Mouse (Mus musculus): ENCODE measurements around the gene Ppbp. TPM values are rescaled to one million over a fixed set of nuclear protein-coding genes. Genes with fewer than 3 reads are reported as not detected.

The Ppbp gene
- not detected for polyA plus RNA-seq (2015; fragmentation: Illumina TruSeq; extraction: RNeasy Lipid Tissue Mini Kit (QIAGEN cat#74804); ENCODE audit: low read depth, low replicate concordance)

GRCm38 (mm10) chr5:90768218-90768617, at the start of gene Ppbp:
Ppbp (plus strand) TSS chr5:90768518.

DNA sequence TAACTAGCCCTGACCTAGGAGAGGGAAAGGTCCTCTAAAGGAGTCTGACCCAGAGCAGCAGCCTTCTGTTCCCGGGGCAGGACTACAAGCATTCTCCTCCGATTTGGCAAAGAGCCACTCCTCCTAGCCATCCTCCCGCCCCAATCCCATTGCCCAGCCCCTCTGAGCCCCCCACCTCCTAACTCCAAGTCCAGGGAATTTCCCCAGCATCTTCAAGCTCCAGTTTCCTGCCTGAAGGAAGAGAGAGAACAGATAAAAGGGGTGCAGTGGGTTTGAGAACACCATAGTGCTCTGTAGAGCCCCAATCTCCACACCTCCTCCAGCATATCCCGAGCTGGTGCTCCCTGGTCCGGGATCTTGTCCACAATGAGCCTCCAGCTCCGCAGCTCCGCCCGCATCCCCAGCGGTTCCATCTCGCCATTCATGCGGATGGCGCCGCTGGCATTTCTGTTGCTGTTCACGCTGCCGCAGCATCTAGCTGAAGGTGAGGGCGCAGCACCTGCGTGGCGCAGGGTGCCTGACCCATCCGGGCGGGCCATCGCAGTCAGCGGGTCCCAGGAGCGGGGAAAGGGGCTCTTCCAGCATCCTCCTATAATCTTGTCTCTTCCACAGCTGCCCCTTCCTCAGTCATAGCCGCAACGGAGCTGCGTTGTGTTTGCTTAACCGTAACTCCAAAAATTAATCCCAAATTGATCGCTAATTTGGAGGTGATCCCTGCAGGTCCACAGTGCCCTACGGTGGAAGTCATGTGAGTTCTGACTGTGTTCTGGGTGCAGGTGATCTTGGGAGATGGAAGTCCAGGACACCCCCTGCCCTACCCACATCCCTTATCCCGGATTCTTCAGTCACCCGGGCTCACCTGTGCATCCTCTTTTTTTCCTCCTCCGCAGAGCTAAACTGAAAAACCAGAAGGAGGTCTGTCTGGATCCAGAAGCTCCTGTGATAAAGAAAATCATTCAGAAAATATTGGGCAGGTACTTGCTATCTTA, 8.9 kb upstream of the Ppbp start, which contains the start of gene Cxcl5:
Gene Cxcl5, plus strand, starts transcription at position 284 of the 989 bp plus-strand sequence.

DNA sequence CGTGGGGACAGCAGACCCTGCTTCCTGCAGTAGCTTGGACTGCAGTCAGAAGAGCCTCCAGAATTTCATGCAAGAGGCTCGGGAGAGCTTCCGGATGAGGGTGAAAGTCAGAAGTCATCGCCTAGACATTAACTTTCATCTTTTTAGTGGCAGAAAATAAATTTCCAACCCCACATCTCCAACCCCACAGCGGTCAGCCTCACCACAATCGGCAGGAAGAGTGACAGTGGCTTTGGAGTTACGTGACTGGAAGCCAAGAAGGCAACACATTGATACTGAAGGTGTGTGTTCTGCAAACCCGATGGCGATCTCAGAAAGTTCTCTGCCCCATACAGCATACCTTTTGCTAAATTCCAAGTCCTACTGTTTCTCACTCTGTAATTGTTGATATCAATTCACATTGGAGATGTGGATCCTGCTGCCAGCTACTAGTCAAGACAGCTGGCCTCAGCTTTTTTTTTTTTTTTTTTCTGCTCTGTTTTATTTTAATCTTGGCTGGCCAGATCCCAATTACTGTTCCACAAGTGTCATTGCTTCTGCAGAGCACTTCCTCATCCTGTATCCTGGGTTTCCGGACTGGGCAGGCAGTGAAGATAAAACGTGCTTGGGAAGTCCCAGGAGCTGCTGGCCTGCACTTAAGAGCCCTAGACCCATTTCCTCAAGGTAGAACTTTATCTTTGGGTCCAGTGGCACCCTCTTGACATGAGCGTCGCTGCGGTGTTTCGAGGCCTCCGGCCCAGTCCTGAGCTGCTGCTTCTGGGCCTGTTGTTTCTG, 3.7 kb downstream of the Ppbp start, which contains the start of gene Pf4:
Gene Pf4, plus strand, starts transcription at position 556 of the 774 bp plus-strand sequence.

DNA sequence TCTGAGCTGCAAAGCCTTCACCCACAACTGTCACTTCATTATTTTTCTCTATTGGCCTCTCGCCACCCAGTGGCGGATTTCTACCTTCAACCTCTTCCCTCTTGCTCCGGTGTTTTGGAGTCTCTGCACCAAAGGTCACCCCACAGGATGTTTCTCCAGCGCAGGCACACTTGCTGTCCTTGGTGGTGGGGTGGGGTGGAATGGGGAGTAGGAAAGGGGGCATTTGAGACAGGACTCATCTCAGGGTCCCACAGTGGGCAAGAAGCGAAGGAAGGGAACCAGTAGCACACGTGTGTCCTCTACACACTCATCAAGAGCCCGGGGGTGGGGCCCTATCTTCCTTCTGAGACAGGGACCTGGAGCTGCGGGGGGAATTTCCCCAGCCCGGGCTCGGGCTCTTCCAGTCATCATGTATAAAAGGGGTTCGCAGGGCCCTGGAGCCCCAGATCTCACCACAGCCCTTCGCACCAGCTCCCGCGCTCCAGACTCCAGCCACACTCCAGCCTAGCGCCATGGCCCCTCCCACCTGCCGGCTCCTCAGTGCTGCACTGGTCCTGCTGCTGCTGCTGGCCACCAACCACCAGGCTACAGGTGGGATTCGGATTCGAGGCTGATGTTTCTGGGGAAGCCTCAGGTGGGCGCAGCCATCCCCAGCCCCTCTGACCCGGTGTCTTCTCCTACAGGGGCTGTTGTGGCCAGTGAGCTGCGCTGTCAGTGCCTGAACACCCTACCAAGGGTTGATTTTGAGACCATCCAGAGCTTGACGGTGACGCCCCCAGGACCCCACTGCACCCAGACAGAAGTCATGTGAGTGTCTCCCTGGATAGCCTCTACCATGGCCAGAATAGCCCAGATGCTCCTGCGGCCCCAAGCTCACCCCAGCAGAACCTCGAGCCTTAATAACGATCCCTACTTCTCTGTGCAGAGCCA, 17.6 kb downstream of the Ppbp start, which contains the start of gene Cxcl3:
Gene Cxcl3, plus strand, starts transcription at position 445 of the 930 bp plus-strand sequence.

DNA sequence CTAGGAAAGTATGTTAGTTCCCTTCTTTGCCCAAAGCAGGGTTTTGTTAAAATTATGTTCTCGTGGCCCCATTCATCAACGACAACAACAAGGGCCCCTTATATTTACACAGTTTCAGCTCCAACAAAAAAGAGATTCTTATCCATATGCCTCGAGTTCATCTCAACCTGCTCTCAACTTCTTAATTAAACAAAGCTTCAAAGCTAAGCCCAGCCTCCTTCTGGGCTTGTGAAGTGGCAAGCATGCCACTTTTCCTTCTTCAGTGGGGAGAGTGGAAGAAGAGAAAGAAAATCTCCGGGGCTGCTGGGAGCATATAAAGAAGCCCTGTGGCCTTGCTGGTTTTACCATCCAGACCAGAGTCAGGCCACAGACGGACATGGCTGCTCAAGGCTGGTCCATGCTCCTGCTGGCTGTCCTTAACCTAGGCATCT, 25.9 kb downstream of the Ppbp start, which contains the start of gene Cxcl15:
Gene Cxcl15, plus strand, starts transcription at position 340 of the 431 bp plus-strand sequence.

Other genes starting within 250 kb of the Ppbp start
- not detected for gene Afm, start 249.6 kb upstream of the Ppbp start, polyA plus RNA-seq (2015; fragmentation: Illumina TruSeq; extraction: RNeasy Lipid Tissue Mini Kit (QIAGEN cat#74804); ENCODE audit: low read depth, low replicate concordance)
- not detected for gene 5830473C10Rik, start 207.4 kb upstream of the Ppbp start, polyA plus RNA-seq (2015; fragmentation: Illumina TruSeq; extraction: RNeasy Lipid Tissue Mini Kit (QIAGEN cat#74804); ENCODE audit: low read depth, low replicate concordance)
- gene Rassf6, start 127.9 kb upstream of the Ppbp start, polyA plus RNA-seq (2015; fragmentation: Illumina TruSeq; extraction: RNeasy Lipid Tissue Mini Kit (QIAGEN cat#74804); ENCODE audit: low read depth, low replicate concordance), result 1.7 TPM
- gene Cxcl5, start 9.2 kb upstream of the Ppbp start, polyA plus RNA-seq (2015; fragmentation: Illumina TruSeq; extraction: RNeasy Lipid Tissue Mini Kit (QIAGEN cat#74804); ENCODE audit: low read depth, low replicate concordance), result 0.28 TPM
- 3.7 TPM for gene Pf4, start 3.9 kb downstream of the Ppbp start, polyA plus RNA-seq (2015; fragmentation: Illumina TruSeq; extraction: RNeasy Lipid Tissue Mini Kit (QIAGEN cat#74804); ENCODE audit: low read depth, low replicate concordance)
- gene Cxcl3, start 17.6 kb downstream of the Ppbp start, polyA plus RNA-seq (2015; fragmentation: Illumina TruSeq; extraction: RNeasy Lipid Tissue Mini Kit (QIAGEN cat#74804); ENCODE audit: low read depth, low replicate concordance), result not detected
- gene Cxcl15, start 26.0 kb downstream of the Ppbp start, polyA plus RNA-seq (2015; fragmentation: Illumina TruSeq; extraction: RNeasy Lipid Tissue Mini Kit (QIAGEN cat#74804); ENCODE audit: low read depth, low replicate concordance), result not detected
- not detected for gene Cxcl1, start 122.7 kb downstream of the Ppbp start, polyA plus RNA-seq (2015; fragmentation: Illumina TruSeq; extraction: RNeasy Lipid Tissue Mini Kit (QIAGEN cat#74804); ENCODE audit: low read depth, low replicate concordance)
- not detected for gene Cxcl2, start 135.4 kb downstream of the Ppbp start, polyA plus RNA-seq (2015; fragmentation: Illumina TruSeq; extraction: RNeasy Lipid Tissue Mini Kit (QIAGEN cat#74804); ENCODE audit: low read depth, low replicate concordance)
- gene Mthfd2l, start 162.6 kb downstream of the Ppbp start, polyA plus RNA-seq (2015; fragmentation: Illumina TruSeq; extraction: RNeasy Lipid Tissue Mini Kit (QIAGEN cat#74804); ENCODE audit: low read depth, low replicate concordance), result 16.9 TPM

Data from brain, adult 10 weeks (tissue).